ENCODE assay signal across 9 mouse cellular contexts in the genomic region with DNA sequence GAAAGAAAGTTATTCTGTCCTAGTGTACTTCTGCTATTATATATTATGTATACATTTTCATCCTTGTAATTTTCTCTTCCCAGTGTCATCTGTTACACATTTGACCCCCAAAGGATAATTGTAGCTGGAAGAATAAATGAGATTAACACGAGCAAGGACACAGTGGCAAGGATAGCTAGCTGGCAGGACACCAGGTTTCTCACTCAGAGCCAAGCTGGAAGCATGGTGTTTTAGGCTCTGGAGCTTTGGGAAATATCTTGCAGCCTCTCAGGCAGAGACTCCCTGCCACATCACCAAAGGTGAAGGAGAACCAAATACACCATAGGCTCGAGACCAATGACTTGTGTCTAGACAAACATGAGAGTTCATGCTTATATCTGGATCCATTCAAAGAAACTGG.
"Had no signal": no experiment of that assay in that cellular context is flagged by ENCODE, and none has a peak within 500 bp of the region (broad histone marks: within the 10 kb centered on the region; RNA-seq: fewer than 3 reads in every experiment).

No protein-coding gene starts in this region.

- H3K27ac ChIP-seq: limb, embryonic 12.5 days; liver, embryonic 14.5 days; midbrain, embryonic 13.5 days had no signal

- H3K4me3 ChIP-seq: limb, embryonic 12.5 days; midbrain, embryonic 13.5 days had no signal

- H3K4me1 ChIP-seq: limb, embryonic 12.5 days; midbrain, embryonic 13.5 days had no signal

- DNase-seq: kidney, postnatal 25 days; layer of hippocampus, adult 9-11 months; lung, adult 18-20 months; lung, postnatal 36 days; right cerebral cortex, postnatal 14 days; thymus, postnatal 36 days had no signal

- H3K27me3 ChIP-seq: limb, embryonic 12.5 days; midbrain, embryonic 13.5 days had no signal
